Comparison of ENCODE assay signal across 8 mouse cellular contexts in the genomic region with DNA sequence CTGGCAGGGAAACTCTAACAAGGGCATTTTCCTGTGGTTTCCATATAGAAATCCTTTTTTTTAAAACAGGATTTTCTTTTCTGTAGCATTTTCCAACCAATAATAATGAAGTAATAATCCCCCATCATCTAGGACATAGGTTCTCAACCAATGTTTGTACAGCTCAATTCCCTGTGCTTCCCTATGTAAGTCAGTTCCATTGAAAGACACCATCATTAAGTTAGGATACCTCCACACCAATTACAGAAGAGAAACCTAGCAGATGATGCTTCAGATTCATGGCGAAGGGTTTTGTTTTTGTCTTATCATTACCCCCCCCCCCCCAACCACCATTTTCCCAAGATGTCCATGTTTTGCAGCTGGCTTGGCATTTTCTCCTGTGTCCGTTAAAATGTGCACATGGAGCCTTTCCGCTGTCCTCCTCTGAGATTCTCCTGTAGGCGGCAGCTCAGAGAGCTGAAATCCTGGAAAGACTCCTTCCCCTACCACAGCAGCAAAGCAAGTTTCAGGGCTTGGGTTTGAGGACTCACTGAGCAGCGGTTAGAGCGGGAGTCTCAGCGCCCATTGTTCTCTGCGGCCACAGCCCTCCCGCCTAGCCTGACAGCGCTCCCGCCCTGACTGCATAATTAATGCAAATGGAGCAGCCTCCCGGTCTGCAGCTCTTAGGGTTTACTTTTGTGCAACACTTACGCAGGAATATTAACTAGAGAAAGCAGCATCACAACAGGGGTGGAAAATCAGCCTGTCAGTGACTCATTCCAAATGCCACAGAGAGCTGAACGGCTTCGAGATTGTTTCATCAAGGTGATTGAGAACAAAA.
DNase-seq lines count a peak whose midpoint lies in the region; ATAC-seq and TF ChIP-seq lines count a peak whose summit lies in the region.

No protein-coding gene starts in this region.

- no peaks in the 10 kb centered on the region for H3K27me3 ChIP-seq in forebrain, embryonic 14.5 days (replicated peaks; ENCODE audit: control insufficient read depth, insufficient read depth, low read length)
- no peaks in the 10 kb centered on the region for H3K27me3 ChIP-seq in liver, postnatal 0 days (ENCODE audit: insufficient read depth, low read length)
- no peaks in the 10 kb centered on the region for H3K27me3 ChIP-seq in neural tube, embryonic 14.5 days (ENCODE audit: control insufficient read depth, insufficient read depth, low read length)

- peak; percentile 78 for DNase-seq in MN1 (ENCODE audit: low spot score)
- peak; percentile 92 for DNase-seq in forebrain, embryonic 14.5 days (ENCODE audit: low spot score)
- DNase-seq in heart, postnatal 14 days: peak; percentile 47 to 58
- peak; percentile 8 to 39 for DNase-seq in layer of hippocampus, adult 18-20 months (ENCODE audit: low spot score in 2 of 2)
- peak; percentile 55 for DNase-seq in liver, postnatal 0 days
- peak; percentile 7 for DNase-seq in thymus, postnatal 14 days

- no peaks in the 10 kb centered on the region for H3K36me3 ChIP-seq in forebrain, embryonic 14.5 days (ENCODE audit: control insufficient read depth, insufficient read depth, low read length)
- H3K36me3 ChIP-seq in liver, postnatal 0 days (replicated peaks; ENCODE audit: insufficient read depth, low read length): no peaks in the 10 kb centered on the region
- H3K36me3 ChIP-seq in neural tube, embryonic 14.5 days (ENCODE audit: control insufficient read depth, insufficient read depth, low read length): no peaks in the 10 kb centered on the region

- TF ChIP-seq CTCF in liver, postnatal 0 days (IDR thresholded peaks at IDR 0.05; ENCODE audit: low read depth): peak; percentile 34; the same call in 1 of the 2 replicates

- H3K4me2 ChIP-seq in forebrain, embryonic 14.5 days (ENCODE audit: low read length): peak overlapping the region; percentile 72
- peak overlapping the region; percentile 86 for H3K4me2 ChIP-seq in liver, postnatal 0 days (ENCODE audit: low read depth, low read length)
- H3K4me2 ChIP-seq in neural tube, embryonic 14.5 days (ENCODE audit: low read depth, low read length): peak overlapping the region; percentile 48

- no peaks in the 10 kb centered on the region for H3K9me3 ChIP-seq in forebrain, embryonic 14.5 days (replicated peaks; ENCODE audit: control insufficient read depth, low read length)
- no peaks in the 10 kb centered on the region for H3K9me3 ChIP-seq in liver, postnatal 0 days (ENCODE audit: low read length)
- H3K9me3 ChIP-seq in neural tube, embryonic 14.5 days (ENCODE audit: control insufficient read depth, low read length): no peaks in the 10 kb centered on the region

- intact Hi-C loops in heart, postnatal 14 days (cut with DNase I): no loop called here

- no peak for TF ChIP-seq EP300 in liver, postnatal 0 days (IDR thresholded peaks at IDR 0.05; ENCODE audit: low read depth)

- peak overlapping the region; percentile 63 for H3K9ac ChIP-seq in forebrain, embryonic 14.5 days (ENCODE audit: low read length)
- H3K9ac ChIP-seq in liver, postnatal 0 days (replicated peaks): peak overlapping the region; percentile 57
- H3K9ac ChIP-seq in neural tube, embryonic 14.5 days (replicated peaks; ENCODE audit: low read depth, low read length): peak overlapping the region; percentile 39

- H3K4me1 ChIP-seq in forebrain, embryonic 14.5 days (ENCODE audit: control insufficient read depth, insufficient read depth, low read length): peaks cover 16% of the 10 kb centered on the region
- H3K4me1 ChIP-seq in liver, postnatal 0 days (ENCODE audit: insufficient read depth): peaks cover 7% of the 10 kb centered on the region; the same call in 1 of the 2 replicates
- H3K4me1 ChIP-seq in neural tube, embryonic 14.5 days (ENCODE audit: control insufficient read depth, insufficient read depth, low read length): peaks cover 43% of the 10 kb centered on the region

- peak; percentile 75 for ATAC-seq in cerebellum, adult (ENCODE audit: insufficient number of reproducible peaks, low FRiP score, low TSS enrichment)
- peak; percentile 96 for ATAC-seq in forebrain, embryonic 14.5 days
- ATAC-seq in liver, postnatal 0 days: peak; percentile 62; the same call in 1 of the 2 replicates
- peak; percentile 90 for ATAC-seq in neural tube, embryonic 14.5 days (ENCODE audit: low read depth)

- peak overlapping the region; percentile 34 for H3K4me3 ChIP-seq in forebrain, embryonic 14.5 days (ENCODE audit: low read depth, low read length)
- H3K4me3 ChIP-seq in liver, postnatal 0 days (ENCODE audit: low read depth, low read length): peak overlapping the region; percentile 54
- H3K4me3 ChIP-seq in neural tube, embryonic 14.5 days (ENCODE audit: low read depth, low read length): peak overlapping the region; percentile 34

- peak overlapping the region; percentile 84 for H3K27ac ChIP-seq in forebrain, embryonic 14.5 days (ENCODE audit: low read depth, low read length)
- no peak overlapping the region for H3K27ac ChIP-seq in liver, postnatal 0 days (ENCODE audit: low read depth)
- peak overlapping the region; percentile 82 for H3K27ac ChIP-seq in neural tube, embryonic 14.5 days (ENCODE audit: low read depth, low read length)

- under 1% methylated on average over 15 of the region's 15 CpGs for WGBS in forebrain, embryonic 14.5 days
- WGBS in liver, postnatal 0 days (ENCODE audit: insufficient replicate concordance): 1% methylated on average over 15 of the region's 15 CpGs
- WGBS in neural tube, embryonic 14.5 days: 0% methylated on average over 15 of the region's 15 CpGs

Comparison
In these comparisons a context has a peak if more than half of its experiments do, and no peak if none do; other contexts are left out.
1. DNase-seq: peak in every context shown above with its lines; median percentile 92 in forebrain, embryonic 14.5 days; 78 in MN1; 55 in liver, postnatal 0 days; 52 in heart, postnatal 14 days; 24 in layer of hippocampus, adult 18-20 months; 7 in thymus, postnatal 14 days.